Mouse (Mus musculus): ENCODE data around the gene Bricd5. TPM values are rescaled to one million over a fixed set of nuclear protein-coding genes. Genes with fewer than 3 reads are reported as not detected.

The Bricd5 gene
- polyA plus RNA-seq, 1 experiment, result 2.3 TPM

DNA sequence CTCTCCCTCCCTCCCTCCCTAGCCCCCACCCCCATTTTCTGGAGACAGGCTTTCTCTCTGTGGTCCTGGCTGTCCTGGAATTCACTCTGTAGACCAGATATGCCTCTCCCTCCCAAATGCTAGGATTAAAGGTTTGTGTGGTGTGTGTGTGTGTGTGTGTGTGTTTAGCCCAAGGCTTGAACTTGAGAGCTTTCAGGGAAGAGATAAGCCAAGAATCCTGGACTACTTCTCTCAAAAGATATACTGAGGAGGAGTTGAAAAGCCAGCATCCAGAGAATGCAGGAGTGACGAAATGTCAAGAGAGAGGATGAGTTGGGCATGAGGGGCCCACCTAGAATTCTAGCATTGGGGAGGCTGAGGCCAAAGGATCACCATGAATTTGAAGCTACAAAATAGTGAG is 10.8 kb upstream of the Bricd5 start:
- Histone ChIP-seq H3K4me1 (ENCODE audit: control insufficient read depth, insufficient read depth, insufficient read length, low read length) (no peaks in the 10 kb centered on the region), H3K36me3 (ENCODE audit: control insufficient read depth, insufficient read depth, low read length) (no peaks in the 10 kb centered on the region), H3K27me3 (ENCODE audit: control insufficient read depth, insufficient read depth, low read length) (no peaks in the 10 kb centered on the region), H3K27ac (ENCODE audit: insufficient read depth, low read depth, low read length) (no peak overlapping the region), H3K4me3 (ENCODE audit: low read depth, low read length) (no peak overlapping the region)
- TF ChIP-seq CTCF (IDR thresholded peaks at IDR 0.05; ENCODE audit: extremely low read depth, insufficient read length, insufficient replicate concordance, low read depth, low read length), result no peak
- TF ChIP-seq POLR2A (IDR thresholded peaks at IDR 0.05; ENCODE audit: low read depth, low read length), result no peak
- WGBS, result 95% methylated on average over 1 of the region's 1 CpGs

GRCm38 (mm10) chr17:24463374-24464133 is 10.1 kb upstream of the Bricd5 start:
- H3K27me3 ChIP-seq (ENCODE audit: control insufficient read depth, insufficient read depth, low read length), result no peaks in the 10 kb centered on the region
- no peaks in the 10 kb centered on the region for H3K4me1 ChIP-seq (ENCODE audit: control insufficient read depth, insufficient read depth, insufficient read length, low read length)
- no peak overlapping the region for H3K27ac ChIP-seq (ENCODE audit: insufficient read depth, low read depth, low read length)
- TF ChIP-seq POLR2A (IDR thresholded peaks at IDR 0.05; ENCODE audit: low read depth, low read length) (no peak), CTCF (IDR thresholded peaks at IDR 0.05; ENCODE audit: extremely low read depth, insufficient read length, insufficient replicate concordance, low read depth, low read length) (no peak)
- no peaks in the 10 kb centered on the region for H3K36me3 ChIP-seq (ENCODE audit: control insufficient read depth, insufficient read depth, low read length)
- H3K4me3 ChIP-seq (ENCODE audit: low read depth, low read length), result no peak overlapping the region
- WGBS, result 57% methylated on average over 6 of the region's 6 CpGs

GRCm38 (mm10) chr17:24468636-24469246 is 4.9 kb upstream of the Bricd5 start:
- WGBS, result 96% methylated on average over 5 of the region's 5 CpGs
- Histone ChIP-seq H3K36me3 (ENCODE audit: control insufficient read depth, insufficient read depth, low read length) (no peaks in the 10 kb centered on the region), H3K4me3 (ENCODE audit: low read depth, low read length) (no peak overlapping the region), H3K4me1 (ENCODE audit: control insufficient read depth, insufficient read depth, insufficient read length, low read length) (peaks cover 17% of the 10 kb centered on the region; the same call in 1 of the 2 replicates), H3K27me3 (ENCODE audit: control insufficient read depth, insufficient read depth, low read length) (no peaks in the 10 kb centered on the region), H3K27ac (ENCODE audit: insufficient read depth, low read depth, low read length) (no peak overlapping the region)
- TF ChIP-seq POLR2A (IDR thresholded peaks at IDR 0.05; ENCODE audit: low read depth, low read length) (no peak), CTCF (IDR thresholded peaks at IDR 0.05; ENCODE audit: extremely low read depth, insufficient read length, insufficient replicate concordance, low read depth, low read length) (no peak)

GRCm38 (mm10) chr17:24469336-24469909 is 4.3 kb upstream of the Bricd5 start:
- TF ChIP-seq CTCF (IDR thresholded peaks at IDR 0.05; ENCODE audit: extremely low read depth, insufficient read length, insufficient replicate concordance, low read depth, low read length) (no peak), POLR2A (IDR thresholded peaks at IDR 0.05; ENCODE audit: low read depth, low read length) (no peak)
- H3K4me1 ChIP-seq (ENCODE audit: control insufficient read depth, insufficient read depth, insufficient read length, low read length), result peaks cover 24% of the 10 kb centered on the region
- H3K27ac ChIP-seq (ENCODE audit: insufficient read depth, low read depth, low read length), result peak overlapping the region; percentile 81
- H3K36me3 ChIP-seq (ENCODE audit: control insufficient read depth, insufficient read depth, low read length), result peaks cover 2% of the 10 kb centered on the region
- peak overlapping the region; percentile 76 for H3K4me3 ChIP-seq (ENCODE audit: low read depth, low read length)
- no peaks in the 10 kb centered on the region for H3K27me3 ChIP-seq (ENCODE audit: control insufficient read depth, insufficient read depth, low read length)
- 18% methylated on average over 7 of the region's 7 CpGs for WGBS

DNA sequence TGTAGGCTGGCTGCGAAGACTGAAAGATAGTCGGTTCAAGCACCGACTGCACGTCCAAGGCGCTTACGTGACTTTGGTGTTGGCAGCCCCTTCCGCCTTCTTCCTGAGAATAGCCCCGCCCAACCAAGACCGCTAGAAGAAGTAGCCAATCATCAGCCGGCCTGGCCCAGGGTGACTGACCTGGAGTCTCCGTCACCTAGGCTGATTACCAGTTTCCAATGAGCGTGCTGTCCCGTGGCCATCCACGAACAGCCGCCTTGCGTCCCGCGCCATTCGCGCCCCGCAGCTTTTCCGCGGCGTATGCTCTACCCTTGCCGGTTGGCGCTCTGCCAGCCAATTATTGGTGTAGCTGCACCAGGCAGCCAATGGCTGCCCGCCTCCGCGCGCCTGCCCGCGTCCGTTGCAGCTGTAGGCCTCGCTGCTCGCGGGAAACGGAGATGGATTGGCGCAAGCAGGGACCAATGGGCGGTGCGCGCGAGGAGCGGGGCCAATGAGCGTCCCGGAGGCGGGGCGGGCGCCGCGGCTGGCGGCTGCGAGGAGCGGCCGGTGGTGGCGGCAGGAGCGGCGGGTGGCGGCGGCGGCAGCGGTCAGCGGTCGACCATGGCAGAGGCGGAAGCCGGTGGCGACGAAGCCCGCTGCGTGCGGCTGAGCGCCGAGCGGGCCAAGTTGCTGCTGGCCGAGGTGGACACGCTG is 3.6 kb upstream of the Bricd5 start, which contains the start of the genes E4f1 and Pgp:
TSS of gene E4f1 (minus strand) at position 404 of the 693 bp plus-strand sequence.
TSS of gene Pgp (plus strand) at position 483 of the 693 bp plus-strand sequence.
- no peaks in the 10 kb centered on the region for H3K27me3 ChIP-seq (ENCODE audit: control insufficient read depth, insufficient read depth, low read length)
- WGBS, result under 1% methylated on average over 72 of the region's 75 CpGs
- TF ChIP-seq POLR2A (IDR thresholded peaks at IDR 0.05; ENCODE audit: low read depth, low read length) (peak; percentile 43), CTCF (IDR thresholded peaks at IDR 0.05; ENCODE audit: extremely low read depth, insufficient read length, insufficient replicate concordance, low read depth, low read length) (no peak)
- peaks cover 24% of the 10 kb centered on the region for H3K4me1 ChIP-seq (ENCODE audit: control insufficient read depth, insufficient read depth, insufficient read length, low read length)
- peaks cover 5% of the 10 kb centered on the region for H3K36me3 ChIP-seq (ENCODE audit: control insufficient read depth, insufficient read depth, low read length)
- H3K27ac ChIP-seq (ENCODE audit: insufficient read depth, low read depth, low read length), result peak within 1 kb of the TSS; percentile 85
- peak within 1 kb of the TSS; percentile 85 for H3K4me3 ChIP-seq (ENCODE audit: low read depth, low read length)

DNA sequence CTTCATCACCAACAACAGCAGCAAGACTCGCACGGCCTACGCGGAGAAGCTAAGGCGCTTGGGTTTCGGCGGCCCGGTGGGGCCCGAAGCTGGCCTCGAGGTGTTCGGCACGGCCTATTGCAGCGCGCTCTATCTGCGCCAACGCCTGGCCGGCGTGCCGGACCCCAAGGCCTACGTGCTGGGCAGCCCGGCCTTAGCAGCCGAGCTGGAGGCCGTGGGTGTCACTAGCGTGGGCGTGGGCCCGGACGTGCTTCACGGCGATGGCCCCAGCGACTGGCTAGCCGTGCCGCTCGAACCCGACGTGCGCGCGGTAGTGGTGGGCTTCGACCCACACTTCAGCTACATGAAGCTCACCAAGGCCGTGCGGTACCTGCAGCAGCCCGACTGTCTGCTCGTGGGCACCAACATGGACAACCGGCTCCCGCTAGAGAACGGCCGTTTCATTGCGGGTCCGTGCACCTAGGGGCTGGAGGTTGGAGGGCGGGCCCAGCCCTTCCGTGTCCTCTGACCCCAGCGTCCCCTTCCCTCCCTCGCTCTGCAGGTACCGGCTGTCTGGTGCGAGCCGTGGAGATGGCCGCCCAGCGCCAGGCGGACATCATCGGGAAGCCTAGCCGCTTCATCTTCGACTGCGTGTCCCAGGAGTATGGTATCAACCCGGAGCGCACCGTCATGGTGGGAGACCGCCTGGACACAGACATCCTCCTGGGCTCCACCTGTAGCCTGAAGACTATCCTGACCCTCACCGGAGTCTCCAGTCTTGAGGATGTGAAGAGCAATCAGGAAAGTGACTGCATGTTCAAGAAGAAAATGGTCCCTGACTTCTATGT is 2.8 kb upstream of the Bricd5 start:
- H3K36me3 ChIP-seq (ENCODE audit: control insufficient read depth, insufficient read depth, low read length), result peaks cover 14% of the 10 kb centered on the region
- H3K27ac ChIP-seq (ENCODE audit: insufficient read depth, low read depth, low read length), result peak overlapping the region; percentile 85
- TF ChIP-seq POLR2A (IDR thresholded peaks at IDR 0.05; ENCODE audit: low read depth, low read length), result no peak
- no peak for TF ChIP-seq CTCF (IDR thresholded peaks at IDR 0.05; ENCODE audit: extremely low read depth, insufficient read length, insufficient replicate concordance, low read depth, low read length)
- H3K27me3 ChIP-seq (ENCODE audit: control insufficient read depth, insufficient read depth, low read length), result no peaks in the 10 kb centered on the region
- H3K4me3 ChIP-seq (ENCODE audit: low read depth, low read length), result peak overlapping the region; percentile 85
- WGBS, result under 1% methylated on average over 68 of the region's 68 CpGs
- peaks cover 25% of the 10 kb centered on the region for H3K4me1 ChIP-seq (ENCODE audit: control insufficient read depth, insufficient read depth, insufficient read length, low read length)

All from small intestine, adult 2 months (tissue).